Mouse (Mus musculus) gonadal fat pad, adult 2 months (tissue): Measurements from ENCODE around the gene Notch1. TPM values are rescaled to one million over a fixed set of nuclear protein-coding genes. Genes with fewer than 3 reads are reported as not detected.

Source experiments
- DNase-seq: peaks from one replicate; pipeline ENCODE4 v3.0.0-alpha.2; 2012; ENCODE audit warnings: low read depth
- polyA plus RNA-seq: library from polyadenylated mRNA; depleted of rRNA; stranded (reverse); fragments of >200 nt; gene quantifications from 2 replicates; pipeline ENCODE4 v1.2.3, GENCODE M21; 2012

Gene Notch1
- polyA plus RNA-seq, 1 experiment: 49.0 TPM

- DNase-seq: no peak
Measured at GRCm38 (mm10) chr2:26500599-26501370, 15.7 kb downstream of the Notch1 start.

GRCm38 (mm10) chr2:26500027-26500598 is 16.4 kb downstream of the Notch1 start:
- no peak for DNase-seq

- no peak for DNase-seq
Measured at GRCm38 (mm10) chr2:26498694-26499093, 17.8 kb downstream of the Notch1 start.

- no peak for DNase-seq
Measured at GRCm38 (mm10) chr2:26497861-26498533, 18.5 kb downstream of the Notch1 start.

- no peak for DNase-seq
Measured at GRCm38 (mm10) chr2:26496451-26496850, 20.0 kb downstream of the Notch1 start.

- no peak for DNase-seq
Measured at GRCm38 (mm10) chr2:26495701-26496100, 20.8 kb downstream of the Notch1 start.

- no peak for DNase-seq
Measured at GRCm38 (mm10) chr2:26494991-26495390, 21.5 kb downstream of the Notch1 start.

GRCm38 (mm10) chr2:26494396-26494795 is 22.1 kb downstream of the Notch1 start:
- no peak for DNase-seq

- no peak for DNase-seq
Measured at GRCm38 (mm10) chr2:26493021-26493781, 23.3 kb downstream of the Notch1 start.

GRCm38 (mm10) chr2:26490760-26491301 is 25.6 kb downstream of the Notch1 start:
- DNase-seq: no peak

GRCm38 (mm10) chr2:26488535-26489135 is 27.8 kb downstream of the Notch1 start:
- no peak for DNase-seq

GRCm38 (mm10) chr2:26487322-26488021 is 29.0 kb downstream of the Notch1 start:
- no peak for DNase-seq

GRCm38 (mm10) chr2:26486835-26487321 is 29.6 kb downstream of the Notch1 start:
- DNase-seq: no peak

- no peak for DNase-seq
Measured at GRCm38 (mm10) chr2:26486264-26486810, 30.1 kb downstream of the Notch1 start.

GRCm38 (mm10) chr2:26485710-26486109 is 30.8 kb downstream of the Notch1 start:
- DNase-seq: no peak

GRCm38 (mm10) chr2:26485278-26485677 is 31.2 kb downstream of the Notch1 start:
- no peak for DNase-seq

- DNase-seq: no peak
Measured at GRCm38 (mm10) chr2:26484169-26484568, 32.3 kb downstream of the Notch1 start.

GRCm38 (mm10) chr2:26483230-26483869 is 33.1 kb downstream of the Notch1 start:
- DNase-seq: no peak

- no peak for DNase-seq
Measured at GRCm38 (mm10) chr2:26482824-26483223, 33.6 kb downstream of the Notch1 start.
